Mouse (Mus musculus) testis, adult 2 months (tissue): ENCODE data around the gene Chd2.

ENCODE experiments used
- CTCF ChIP-seq: fragments of 200-500 bp; IDR thresholded peaks from 2 replicates; pipeline ENCODE4 v1.5.1; 2012; ENCODE audit warnings: low read depth, mild to moderate bottlenecking, inconsistent platforms, low read length, moderate library complexity; ENCODE audit not compliant: control insufficient read depth, insufficient read depth, insufficient replicate concordance
- POLR2A ChIP-seq: fragments of 200-500 bp; IDR thresholded peaks from 2 replicates; pipeline ENCODE4 v1.6.1; 2012; ENCODE audit warnings: low read depth, mild to moderate bottlenecking, inconsistent platforms, low read length, moderate library complexity; ENCODE audit not compliant: control insufficient read depth

- TF ChIP-seq CTCF (no peak), POLR2A (no peak)
Measured at GRCm38 (mm10) chr7:73585114-73586032, 43.7 kb upstream of the Chd2 start.
